In the genomic region with DNA sequence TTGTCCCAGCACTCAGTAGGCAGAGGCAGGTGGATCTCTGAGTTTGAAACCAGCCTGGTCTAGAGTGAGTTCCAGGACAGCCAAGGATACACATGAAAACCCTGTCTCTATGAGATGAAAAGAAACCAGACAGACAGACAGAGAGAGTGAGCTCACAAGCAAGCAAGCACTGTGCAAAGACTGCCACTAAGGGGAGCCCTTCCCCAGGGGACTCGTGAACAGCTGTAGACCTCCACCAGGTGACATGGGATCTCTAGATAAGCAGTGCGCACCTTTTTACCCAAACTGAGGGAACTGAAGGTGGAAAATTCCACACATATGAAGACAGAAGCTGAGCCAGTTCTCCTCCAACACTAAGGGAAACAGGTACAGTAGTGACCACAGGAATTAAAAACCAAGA, we compare ENCODE assay signal across 9 mouse cellular contexts. TPM values are rescaled to one million over a fixed set of nuclear protein-coding genes. Genes with fewer than 3 reads are reported as not detected.
DNase-seq lines count a peak whose midpoint lies in the region; ATAC-seq and TF ChIP-seq lines count a peak whose summit lies in the region.
"Had no signal": no experiment of that assay in that cellular context is flagged by ENCODE, and none has a peak within 500 bp of the region (broad histone marks: within the 10 kb centered on the region; RNA-seq: fewer than 3 reads in every experiment).

No protein-coding gene starts in this region.

- no peak for ATAC-seq in heart, postnatal 0 days (ENCODE audit: insufficient read depth, low read depth)
- 0 out of 2 replicates have a peak, but pooled peaks have one; percentile 20 for ATAC-seq in lung, postnatal 0 days
- no peak for ATAC-seq in heart, embryonic 11.5 days (replicated peaks; ENCODE audit: insufficient number of reproducible peaks, low FRiP score, low TSS enrichment)

- no peak for DNase-seq in heart, postnatal 0 days (ENCODE audit: low spot score)
- no peak for DNase-seq in heart, postnatal 36 days
- DNase-seq in CD4-positive helper T cell, adult 2 months (ENCODE audit: low read depth, low spot score), result peak; percentile 37
- peak; percentile 36 to 51 for DNase-seq in adrenal gland, postnatal 36 days
- peak; percentile 31 for DNase-seq in lung, postnatal 0 days (ENCODE audit: low spot score)
- no peak for DNase-seq in right cerebral cortex, postnatal 10 days (ENCODE audit: low spot score in 2 of 2)
- no peak for DNase-seq in layer of hippocampus, postnatal 36 days

- H3K4me2 ChIP-seq in heart, postnatal 0 days (ENCODE audit: low read depth, low read length), result no peak overlapping the region
- H3K4me2 ChIP-seq in lung, postnatal 0 days (replicated peaks; ENCODE audit: low read depth, low read length), result no peak overlapping the region
- H3K4me2 ChIP-seq in heart, embryonic 11.5 days, result no peak overlapping the region

- no peak overlapping the region for H3K4me3 ChIP-seq in heart, postnatal 0 days (ENCODE audit: low read depth, low read length)
- no peak overlapping the region for H3K4me3 ChIP-seq in lung, postnatal 0 days (ENCODE audit: low read depth, low read length)
- no peak overlapping the region for H3K4me3 ChIP-seq in heart, embryonic 11.5 days (ENCODE audit: low read depth, low read length)
- H3K4me3 ChIP-seq: myocyte had no signal

- H3K9me3 ChIP-seq in heart, postnatal 0 days (replicated peaks; ENCODE audit: control insufficient read depth, low read length), result no peaks in the 10 kb centered on the region
- H3K9me3 ChIP-seq in lung, postnatal 0 days (ENCODE audit: low read length), result no peaks in the 10 kb centered on the region
- H3K9me3 ChIP-seq in heart, embryonic 11.5 days (replicated peaks; ENCODE audit: control insufficient read depth, low read length), result no peaks in the 10 kb centered on the region

- H3K36me3 ChIP-seq in heart, postnatal 0 days (replicated peaks; ENCODE audit: control insufficient read depth, insufficient read depth, low read length), result peaks cover 64% of the 10 kb centered on the region
- H3K36me3 ChIP-seq in lung, postnatal 0 days (ENCODE audit: insufficient read depth, low read length), result peaks cover 28% of the 10 kb centered on the region
- peaks cover 29% of the 10 kb centered on the region for H3K36me3 ChIP-seq in heart, embryonic 11.5 days (ENCODE audit: control insufficient read depth, insufficient read depth, low read length)

- H3K27ac ChIP-seq in heart, postnatal 0 days (ENCODE audit: low read depth), result no peak overlapping the region
- no peak overlapping the region for H3K27ac ChIP-seq in lung, postnatal 0 days (ENCODE audit: low read length)
- H3K27ac ChIP-seq in heart, embryonic 11.5 days (ENCODE audit: low read depth, low read length), result no peak overlapping the region

- H3K9ac ChIP-seq in heart, postnatal 0 days (replicated peaks; ENCODE audit: low read depth, low read length), result no peak overlapping the region
- H3K9ac ChIP-seq in lung, postnatal 0 days (replicated peaks; ENCODE audit: low read depth), result no peak overlapping the region
- no peak overlapping the region for H3K9ac ChIP-seq in heart, embryonic 11.5 days (ENCODE audit: low read depth, low read length)

- no peaks in the 10 kb centered on the region for H3K4me1 ChIP-seq in heart, postnatal 0 days (ENCODE audit: control insufficient read depth, insufficient read depth)
- no peaks in the 10 kb centered on the region for H3K4me1 ChIP-seq in lung, postnatal 0 days (ENCODE audit: insufficient read depth, low read depth, low read length)
- H3K4me1 ChIP-seq in heart, embryonic 11.5 days (ENCODE audit: control insufficient read depth, insufficient read depth, low read length), result no peaks in the 10 kb centered on the region

- TF ChIP-seq CTCF in heart, postnatal 0 days (IDR thresholded peaks at IDR 0.05; ENCODE audit: low read depth), result peak; percentile 41
- peak; percentile 64 for TF ChIP-seq CTCF in lung, postnatal 0 days (IDR thresholded peaks at IDR 0.05)

- no peaks in the 10 kb centered on the region for H3K27me3 ChIP-seq in heart, postnatal 0 days (ENCODE audit: control insufficient read depth, insufficient read depth, low read length)
- no peaks in the 10 kb centered on the region for H3K27me3 ChIP-seq in lung, postnatal 0 days (replicated peaks; ENCODE audit: insufficient read depth, low read length)
- H3K27me3 ChIP-seq in heart, embryonic 11.5 days (ENCODE audit: control insufficient read depth, insufficient read depth, low read length), result no peaks in the 10 kb centered on the region

- TF ChIP-seq EP300 in heart, postnatal 0 days (IDR thresholded peaks at IDR 0.05; ENCODE audit: low read depth), result no peak
- TF ChIP-seq EP300 in lung, postnatal 0 days (IDR thresholded peaks at IDR 0.05), result no peak

- WGBS in heart, postnatal 0 days, result 63% methylated on average over 2 of the region's 2 CpGs
- WGBS in lung, postnatal 0 days, result 69% methylated on average over 2 of the region's 2 CpGs
- 66% methylated on average over 2 of the region's 2 CpGs for WGBS in heart, embryonic 11.5 days (ENCODE audit: insufficient replicate concordance)

- intact Hi-C loops in heart, postnatal 36 days (cut with DNase I), result no loop called here

RNA-seq across cellular contexts. Expression of gene Thoc3, which starts 11.6 kb away (rescaled TPM):
- total RNA-seq in heart, postnatal 0 days (2014; rRNA removed; ENCODE audit: low replicate concordance), result 32.9 and 41.9 TPM in 2 replicates
- polyA plus RNA-seq in heart, postnatal 0 days (2015; fragmentation: Nextera tagmentation; extraction: Ambion mirVana), result 48.4 and 51.5 TPM in 2 replicates
- 10 to 100 TPM; 18.7 to 21.4 TPM for total RNA-seq in heart, postnatal 36 days (2021)
- total RNA-seq in adrenal gland, postnatal 36 days (2021), result 10 to 100 TPM; 43.0 to 47.3 TPM
- polyA plus RNA-seq in lung, postnatal 0 days (2015; fragmentation: Nextera tagmentation; extraction: Ambion mirVana), result 56.5 and 60.8 TPM in 2 replicates
- 10 to 100 TPM; 35.7 to 36.7 TPM for total RNA-seq in layer of hippocampus, postnatal 36 days (2021)
- polyA plus RNA-seq in heart, embryonic 11.5 days (2014; fragmentation: Nextera tagmentation; extraction: Ambion mirVana), result 98.8 and 99.7 TPM in 2 replicates

RNA-seq across cellular contexts. Expression of gene Simc1, which starts 46.5 kb away (rescaled TPM):
- total RNA-seq in heart, postnatal 0 days (2014; rRNA removed; ENCODE audit: low replicate concordance), result 3.6 and 6.3 TPM in 2 replicates
- polyA plus RNA-seq in heart, postnatal 0 days (2015; fragmentation: Nextera tagmentation; extraction: Ambion mirVana), result 1.6 and 1.9 TPM in 2 replicates
- total RNA-seq in heart, postnatal 36 days (2021), result 1 to 10 TPM; 1.3 to 2.1 TPM
- total RNA-seq in adrenal gland, postnatal 36 days (2021), result 10 to 100 TPM; 12.8 to 19.5 TPM
- 2.6 and 2.8 TPM in 2 replicates for polyA plus RNA-seq in lung, postnatal 0 days (2015; fragmentation: Nextera tagmentation; extraction: Ambion mirVana)
- total RNA-seq in layer of hippocampus, postnatal 36 days (2021), result 10 to 100 TPM; 17.4 to 18.2 TPM
- 7.0 and 7.6 TPM in 2 replicates for polyA plus RNA-seq in heart, embryonic 11.5 days (2014; fragmentation: Nextera tagmentation; extraction: Ambion mirVana)

Comparison
In these comparisons a context has a peak if more than half of its experiments do, and no peak if none do; other contexts are left out.
1. DNase-seq: peak in CD4-positive helper T cell, adult 2 months (single experiment), adrenal gland, postnatal 36 days (2 of 2) and lung, postnatal 0 days (single experiment); none in heart, postnatal 0 days (single experiment), heart, postnatal 36 days (0 of 2), right cerebral cortex, postnatal 10 days (0 of 2) and layer of hippocampus, postnatal 36 days (0 of 2).